ENCODE assay signal across 16 mouse cellular contexts in the genomic region with DNA sequence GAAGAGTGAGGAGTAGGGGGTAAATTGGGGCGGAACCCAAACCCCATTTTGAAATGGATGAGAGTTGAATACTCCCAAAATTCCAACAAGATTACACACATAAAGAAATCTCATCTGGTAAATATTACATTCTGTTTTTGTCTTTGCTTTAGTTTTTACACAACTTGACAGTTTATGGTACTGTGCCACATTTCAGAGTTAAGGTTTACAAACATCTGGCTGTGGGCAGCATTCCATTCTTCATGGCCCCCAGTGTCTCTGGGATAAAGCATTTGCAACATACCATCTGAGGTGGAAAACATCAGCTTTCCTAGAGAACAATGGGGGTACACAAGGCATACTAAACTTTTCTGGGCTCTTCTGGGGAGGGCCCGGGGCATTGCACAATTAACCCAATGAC.
"Had no signal": no experiment of that assay in that cellular context is flagged by ENCODE, and none has a peak within 500 bp of the region (broad histone marks: within the 10 kb centered on the region; RNA-seq: fewer than 3 reads in every experiment).

No protein-coding gene starts in this region.

- H3K4me2 ChIP-seq: limb, embryonic 13.5 days; liver, embryonic 11.5 days; liver, embryonic 15.5 days; lung, embryonic 14.5 days; neural tube, embryonic 15.5 days had no signal

- H3K4me1 ChIP-seq: liver, embryonic 15.5 days; midbrain, embryonic 10.5 days; neural tube, embryonic 15.5 days had no signal

- H3K9ac ChIP-seq: limb, embryonic 13.5 days; liver, embryonic 15.5 days; lung, embryonic 14.5 days; neural tube, embryonic 15.5 days had no signal

- DNase-seq: kidney, postnatal 10 days; kidney, postnatal 4 days; lung, embryonic 14.5 days; lung, postnatal 10 days; lung, postnatal 4 days; midbrain, embryonic 14.5 days; right cerebral cortex, adult 18-20 months; spleen, adult 18-20 months; thymus, postnatal 36 days had no signal

- H3K4me3 ChIP-seq: layer of hippocampus, adult 2 months; limb, embryonic 13.5 days; liver, embryonic 15.5 days; midbrain, embryonic 10.5 days; myocyte; neural tube, embryonic 15.5 days had no signal

- H3K9me3 ChIP-seq: limb, embryonic 13.5 days; liver, embryonic 15.5 days; midbrain, embryonic 10.5 days; neural tube, embryonic 15.5 days had no signal

- H3K27me3 ChIP-seq: limb, embryonic 13.5 days; liver, embryonic 15.5 days; neural tube, embryonic 15.5 days had no signal

- H3K36me3 ChIP-seq: limb, embryonic 13.5 days; liver, embryonic 15.5 days; midbrain, embryonic 10.5 days; neural tube, embryonic 15.5 days had no signal

- H3K27ac ChIP-seq: layer of hippocampus, adult 2 months; limb, embryonic 13.5 days; liver, embryonic 15.5 days; midbrain, embryonic 10.5 days; neural tube, embryonic 15.5 days had no signal
